Mouse (Mus musculus) liver, embryonic 14.5 days (tissue): ENCODE results near the gene Sbno1. TPM values are rescaled to one million over a fixed set of nuclear protein-coding genes. Genes with fewer than 3 reads are reported as not detected.
A peak's percentile ranks its signal among the peaks of the same experiment; 100 is the strongest.

Source experiments
- ATAC-seq: fragments of 200-750 bp; cut with Nextera tagmentation; 2 replicates; pipeline ENCODE4 v1.8.0; 2017; ENCODE audit warnings: moderate number of reproducible peaks, mild to moderate bottlenecking, moderate library complexity; ENCODE audit not compliant: insufficient read depth
- DNase-seq, 3 experiments: peaks; one replicate each; pipeline ENCODE4 v3.0.0-alpha.2; 2012 to 2013; ENCODE audit warnings: low read depth in 3 of 3, low spot score in 3 of 3
- H3K27ac ChIP-seq: fragments of 300-500 bp; sonication (generic); 2 replicates; pipeline ENCODE4 v1.5.1; 2014; ENCODE audit warnings: moderate library complexity, mild to moderate bottlenecking, control low read depth, inconsistent platforms
- H3K27me3 ChIP-seq: fragments of 300-500 bp; sonication (generic); 2 replicates; pipeline ENCODE4 v1.6.1; 2014; ENCODE audit warnings: mild to moderate bottlenecking, low read length, moderate library complexity; ENCODE audit not compliant: control insufficient read depth, insufficient read depth
- H3K36me3 ChIP-seq: fragments of 300-500 bp; sonication (generic); replicated peaks from 2 replicates; pipeline ENCODE4 v1.6.1; 2014; ENCODE audit warnings: low read depth; ENCODE audit not compliant: control insufficient read depth, insufficient read depth
- H3K4me1 ChIP-seq, 2 experiments: fragments of 200-500 bp in 1 of 2; fragments of 300-500 bp in 1 of 2; sonication (generic) in 1 of 2; replicated peaks; 2 replicates each; pipeline ENCODE4 v1.6.1; 2012 to 2014; ENCODE audit warnings: antibody characterized with exemption in 1 of 2, inconsistent platforms in 1 of 2, low read length in 1 of 2; ENCODE audit not compliant: control insufficient read depth in 2 of 2, insufficient read depth in 2 of 2
- H3K4me2 ChIP-seq: fragments of 300-500 bp; sonication (generic); 2 replicates; pipeline ENCODE4 v1.6.1; 2014; ENCODE audit warnings: low read depth, mild to moderate bottlenecking, control low read depth, moderate library complexity
- H3K4me3 ChIP-seq, 2 experiments: fragments of 200-500 bp in 1 of 2; fragments of 300-500 bp in 1 of 2; sonication (generic) in 1 of 2; 2 replicates each; pipeline ENCODE4 v1.5.1; 2012 to 2014; ENCODE audit warnings: low read depth in 2 of 2, low read length in 2 of 2, mild to moderate bottlenecking in 2 of 2, control low read depth in 1 of 2, inconsistent platforms in 1 of 2, moderate library complexity in 1 of 2; ENCODE audit not compliant: insufficient read depth in 1 of 2
- H3K9ac ChIP-seq: fragments of 300-500 bp; sonication (generic); replicated peaks from 2 replicates; pipeline ENCODE4 v1.6.1; 2014; ENCODE audit warnings: mild to moderate bottlenecking, control low read depth, moderate library complexity
- H3K9me3 ChIP-seq: fragments of 300-500 bp; sonication (generic); 2 replicates; pipeline ENCODE4 v1.6.1; 2016; ENCODE audit warnings: low read length, mixed read lengths; ENCODE audit not compliant: control insufficient read depth
- CTCF ChIP-seq: IDR thresholded peaks from 2 replicates; pipeline ENCODE4 v1.5.1; 2016; ENCODE audit warnings: antibody characterized with exemption, low read depth, control low read depth
- EP300 ChIP-seq: IDR thresholded peaks from 2 replicates; pipeline ENCODE4 v1.6.1; 2016; ENCODE audit warnings: antibody characterized with exemption, low read depth
- WGBS: fragments of 180-500 bp; shearing (Covaris S2); extraction: QIAGEN DNeasy Blood & Tissue Kit; methylation state at CpG from one replicate; pipeline ENCODE4 v1.1.7; 2014; ENCODE audit not compliant: insufficient replicate concordance; 5-methylcytosine and 5-hydroxymethylcytosine counted together
- polyA plus RNA-seq, 2 experiments: library from polyadenylated mRNA; depleted of rRNA in 1 of 2; stranded (reverse) in 1 of 2; unstranded in 1 of 2; fragments of >200 nt; fragmentation: Nextera tagmentation in 1 of 2; extraction: Ambion mirVana in 1 of 2; gene quantifications; 2 replicates each; pipeline versions ENCODE4 v1.2.1 to v1.2.3; 2012 to 2014

Sbno1 gene
- polyA plus RNA-seq, 2 experiments = 12.6 to 35.1 TPM

DNA sequence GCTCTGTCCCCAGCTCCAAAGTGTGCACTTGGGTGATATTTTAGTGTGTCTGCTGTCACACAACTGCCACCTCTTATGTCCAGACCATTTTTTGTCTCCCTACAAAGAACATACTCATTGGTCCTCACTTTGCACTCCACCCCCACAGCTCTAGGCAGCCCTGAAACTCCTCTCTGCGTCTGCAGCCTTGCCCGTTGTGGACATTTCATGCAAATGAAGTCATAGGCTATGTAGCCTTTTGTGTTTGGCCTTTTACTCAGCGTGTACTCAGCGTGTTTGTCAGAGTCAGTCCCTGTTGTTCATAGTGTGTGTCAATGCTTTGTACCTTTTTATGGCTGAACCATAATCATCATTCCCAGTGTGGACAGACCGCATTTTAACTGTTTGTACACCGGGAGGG lies 23.7 kb upstream of the Sbno1 start:
- TF ChIP-seq EP300 (no peak), CTCF (no peak)
- H3K9me3 ChIP-seq = no peaks in the 10 kb centered on the region
- H3K27ac ChIP-seq = no peak overlapping the region
- H3K4me2 ChIP-seq = no peak overlapping the region; the same call in 1 of the 2 replicates
- DNase-seq (no peak), ATAC-seq (no peak)
- peaks cover 31 to 49% of the 10 kb centered on the region in 2 experiments for H3K4me1 ChIP-seq
- H3K9ac ChIP-seq = no peak overlapping the region
- WGBS = 79% methylated on average over 6 of the region's 6 CpGs
- no peak overlapping the region for H3K4me3 ChIP-seq
- H3K36me3 ChIP-seq = peaks cover 77% of the 10 kb centered on the region
- H3K27me3 ChIP-seq = no peaks in the 10 kb centered on the region

DNA sequence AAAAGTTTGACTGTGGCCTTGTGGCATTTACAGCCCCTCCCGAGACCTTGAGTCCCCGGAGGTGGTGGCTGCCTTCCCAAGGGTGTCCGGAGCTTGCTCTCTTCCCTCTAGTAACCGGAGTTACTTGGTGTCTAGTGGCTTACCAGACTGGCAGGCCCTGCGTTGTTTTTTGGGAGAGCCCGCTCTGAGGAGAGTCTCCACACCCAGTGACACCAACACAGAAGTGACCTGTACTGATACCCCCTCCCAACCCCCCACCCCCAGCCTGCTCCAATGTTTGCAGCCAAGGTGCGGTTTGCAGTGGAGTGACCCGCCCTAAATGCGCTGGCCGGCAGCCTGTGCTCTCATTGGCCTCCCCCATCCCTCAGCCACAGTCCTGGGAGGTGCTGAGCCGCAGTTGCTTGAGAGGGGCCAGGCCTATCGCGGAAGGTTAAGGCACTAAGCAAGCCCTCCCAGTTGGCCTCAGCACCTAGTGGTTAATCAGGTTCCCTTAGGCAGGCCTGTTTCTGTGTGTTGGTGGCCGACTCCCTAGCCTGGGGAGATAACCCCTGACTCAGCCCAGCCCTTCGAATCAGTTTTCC lies 20.6 kb upstream of the Sbno1 start:
- H3K4me1 ChIP-seq = peaks cover 56 to 68% of the 10 kb centered on the region in 2 experiments
- peaks cover 50% of the 10 kb centered on the region for H3K36me3 ChIP-seq

DNA sequence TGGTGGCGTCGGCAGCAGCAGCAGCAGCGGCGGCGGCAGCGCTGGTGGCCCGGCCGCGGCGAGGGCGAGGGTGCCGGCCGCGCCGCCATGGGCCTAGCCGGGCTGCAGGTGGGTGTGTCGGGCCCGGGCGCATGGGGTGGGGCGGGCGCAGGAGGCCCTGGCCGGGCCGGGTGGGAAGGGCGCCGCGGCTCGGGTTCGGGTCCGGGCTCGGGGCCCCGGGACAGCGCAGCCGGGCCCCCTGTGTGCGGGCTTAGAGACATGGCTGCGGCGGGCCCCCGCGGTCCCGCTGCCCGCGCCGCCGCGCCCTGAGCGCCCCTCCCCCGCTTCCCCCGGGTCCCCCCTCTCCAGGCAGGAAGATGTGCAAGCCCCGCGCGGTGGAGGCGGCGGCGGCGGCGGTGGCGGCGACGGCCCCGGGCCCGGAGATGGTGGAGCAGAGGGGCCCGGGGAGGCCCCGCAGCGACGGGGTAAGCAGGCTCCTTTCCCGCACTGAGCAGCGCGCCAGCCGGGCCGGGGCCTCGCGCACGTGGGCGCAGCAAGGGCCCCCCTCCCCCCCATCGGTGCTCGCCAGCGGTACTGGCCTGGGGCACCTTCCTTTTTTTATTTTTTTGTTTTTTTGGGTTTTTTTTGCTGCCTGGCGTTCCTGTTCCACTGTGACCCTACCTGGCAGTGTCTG lies 20.0 kb upstream of the Sbno1 start:
- Histone ChIP-seq H3K9ac (peak overlapping the region; percentile 80), H3K4me3 (peak overlapping the region; percentile 79 to 86), H3K27ac (peak overlapping the region; percentile 86), H3K4me2 (peak overlapping the region; percentile 70), H3K4me1 (peaks cover 50 to 63% of the 10 kb centered on the region in 2 experiments), H3K27me3 (no peaks in the 10 kb centered on the region), H3K36me3 (peaks cover 43% of the 10 kb centered on the region), H3K9me3 (no peaks in the 10 kb centered on the region)
- ATAC-seq (peak; percentile 70), DNase-seq (peak in 1 of 3 experiments; percentile 39)
- TF ChIP-seq CTCF (no peak), EP300 (no peak)
- WGBS = under 1% methylated on average over 49 of the region's 77 CpGs

More for the DNA sequence above, 20.6 kb upstream of the Sbno1 start:
- peak; percentile 73 to 78 (median 74) for DNase-seq
- under 1% methylated on average over 15 of the region's 15 CpGs for WGBS
- TF ChIP-seq CTCF (peak; percentile 70), EP300 (no peak)
- Histone ChIP-seq H3K4me2 (peak overlapping the region; percentile 70), H3K27ac (peak overlapping the region; percentile 86), H3K9me3 (no peaks in the 10 kb centered on the region), H3K4me3 (peak overlapping the region; percentile 79 to 86), H3K27me3 (no peaks in the 10 kb centered on the region), H3K9ac (peak overlapping the region; percentile 80)
- peak; percentile 70 for ATAC-seq

DNA sequence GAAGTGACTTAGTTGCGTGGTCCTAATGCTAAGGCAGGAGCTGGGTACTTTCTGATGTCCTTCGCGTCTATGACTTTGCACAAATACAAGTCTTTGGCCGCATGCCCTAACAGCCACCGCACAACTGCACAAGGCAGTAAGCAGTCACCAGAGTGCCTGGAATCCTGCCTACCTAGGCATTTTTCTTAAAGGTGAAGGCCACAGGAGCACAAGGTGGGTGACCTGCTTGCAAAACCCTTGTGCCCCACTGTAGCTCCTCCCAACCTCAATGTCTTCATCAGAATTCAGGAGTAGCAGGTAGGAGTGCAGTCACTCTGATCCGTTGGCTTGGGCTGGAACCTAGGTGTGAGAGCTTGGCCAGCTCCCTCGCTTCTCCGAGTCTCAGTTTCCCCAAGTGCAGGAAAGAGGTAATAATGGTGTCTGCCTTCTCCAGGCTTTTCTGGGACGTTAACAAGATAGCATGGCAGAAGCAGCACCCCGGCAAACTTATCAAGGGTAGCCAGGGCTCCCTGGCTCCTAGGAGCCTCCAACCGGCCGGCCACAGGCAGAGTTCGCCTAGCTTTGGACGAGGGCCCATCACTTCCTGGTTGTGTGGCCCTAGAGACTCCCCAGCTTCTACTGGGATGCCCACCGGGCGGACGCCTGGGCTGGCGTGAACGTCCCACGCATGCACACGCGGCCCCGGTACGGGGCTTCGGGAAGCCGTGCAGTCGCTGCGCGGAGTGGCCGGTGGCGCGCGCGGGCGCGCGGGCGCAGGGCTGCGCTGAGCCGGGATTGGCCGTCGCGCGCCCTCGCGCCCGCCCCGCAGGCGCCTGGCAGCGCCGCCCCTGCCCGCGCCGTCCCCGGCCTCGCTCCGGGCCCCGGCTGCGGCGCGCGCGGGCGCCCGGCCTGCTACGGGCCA lies 19.1 kb upstream of the Sbno1 start:
- Histone ChIP-seq H3K27ac (peak overlapping the region; percentile 94), H3K36me3 (peaks cover 35% of the 10 kb centered on the region), H3K9ac (peak overlapping the region; percentile 80), H3K4me2 (peak overlapping the region; percentile 70), H3K4me3 (peak overlapping the region; percentile 79 to 86), H3K27me3 (no peaks in the 10 kb centered on the region), H3K9me3 (no peaks in the 10 kb centered on the region), H3K4me1 (peaks cover 43 to 55% of the 10 kb centered on the region in 2 experiments)
- ATAC-seq (peak; percentile 82), DNase-seq (peak; percentile 55 to 61 (median 59))
- no peak for TF ChIP-seq EP300
- 0 out of 2 replicates have a peak, but pooled peaks have one; percentile 1 for TF ChIP-seq CTCF
- WGBS = 2% methylated on average over 53 of the region's 66 CpGs
